Mouse (Mus musculus) skeletal muscle tissue, adult 2 months (tissue): ENCODE measurements around the gene Myl6b.
"Not testable (repeated sequence)": the region's sequence is repeated elsewhere in the genome, so short reads cannot be mapped to it uniquely, and the experiment has no call there.

Experiments used
- DNase-seq: peaks from one replicate; pipeline ENCODE4 v3.0.0-alpha.2; 2012; ENCODE audit warnings: low read depth, low spot score

Myl6b gene

DNA sequence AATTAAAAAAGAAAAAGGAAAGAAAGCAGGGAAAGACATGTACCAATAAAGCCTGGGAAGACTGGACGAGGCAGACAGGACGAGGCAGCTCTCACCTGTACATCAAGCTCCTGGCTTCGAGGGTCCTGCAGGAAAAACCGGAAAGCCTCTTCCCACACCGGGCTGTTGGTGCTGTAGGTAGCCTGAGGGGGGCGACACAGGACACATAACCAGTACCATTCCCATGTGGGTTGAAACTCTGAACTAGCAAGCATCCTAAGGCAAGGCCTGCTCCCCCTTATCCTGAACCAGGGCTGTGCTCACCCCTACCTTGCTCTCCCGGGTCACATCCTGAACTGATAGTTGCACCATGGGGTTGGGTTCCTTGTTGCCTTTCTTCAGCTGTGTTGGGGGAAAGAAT, 20.3 kb upstream of the Myl6b start:
- DNase-seq = no peak

GRCm38 (mm10) chr10:128516677-128517076, 18.2 kb upstream of the Myl6b start:
- DNase-seq = no peak

DNA sequence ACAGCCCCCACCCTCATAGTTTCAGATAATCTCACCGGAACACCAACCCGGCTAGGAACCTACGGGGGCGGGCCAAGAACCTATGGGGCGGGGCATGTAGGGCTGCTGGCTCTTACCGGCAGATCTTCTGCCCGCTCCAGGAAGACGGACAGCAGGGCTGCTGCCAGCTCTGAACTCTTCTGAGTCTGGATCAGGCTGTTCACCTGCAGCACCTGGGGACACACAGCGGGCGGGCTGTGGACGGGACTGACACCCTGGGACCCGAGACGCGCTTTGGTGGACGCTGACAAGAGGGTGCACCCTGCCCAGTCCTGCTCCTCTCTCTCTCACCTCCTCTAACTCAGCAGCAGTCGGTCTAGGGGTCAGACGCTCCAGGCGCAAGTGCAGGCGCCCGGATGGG, 17.5 kb upstream of the Myl6b start:
- DNase-seq = no peak

DNA sequence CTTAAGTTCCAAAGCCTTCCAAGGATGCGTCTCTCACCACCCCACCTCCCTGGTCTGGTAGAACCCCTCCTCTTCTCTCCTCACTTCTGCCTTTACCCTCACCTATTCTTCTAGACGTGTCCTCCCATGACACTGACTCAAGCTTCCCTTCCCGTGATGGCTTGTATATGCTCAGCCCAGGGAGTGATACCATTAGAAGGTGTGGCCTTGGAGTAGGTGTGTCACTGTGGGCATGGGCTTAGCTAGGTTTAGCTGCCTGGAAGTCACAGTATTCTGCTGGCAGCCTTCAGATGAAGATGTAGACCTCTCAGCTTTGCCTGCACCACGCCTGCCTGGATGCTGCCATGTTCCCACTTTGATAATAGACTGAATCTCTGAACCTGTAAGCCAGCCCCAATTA, 16.6 kb upstream of the Myl6b start:
- no peak for DNase-seq

DNA sequence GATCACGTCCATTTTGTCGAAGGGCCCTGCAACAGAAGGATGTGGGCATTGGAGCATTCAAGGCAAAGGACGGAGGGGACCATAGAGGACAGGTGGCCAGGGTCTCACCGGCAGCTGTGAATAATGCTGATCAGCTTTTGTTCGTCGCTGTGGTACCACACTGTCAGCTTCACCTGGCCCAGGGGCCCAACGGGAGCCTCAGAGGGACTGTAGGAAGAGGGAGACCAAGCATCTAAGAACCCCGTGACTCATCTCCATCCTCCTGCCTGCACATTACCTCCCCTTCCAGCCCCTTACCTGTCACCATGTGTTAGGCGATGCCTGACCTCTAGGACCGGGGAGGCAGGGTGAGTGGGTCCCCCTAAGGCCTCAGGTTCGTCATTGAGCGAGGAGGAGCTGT, 13.3 kb upstream of the Myl6b start:
- DNase-seq = no peak

DNA sequence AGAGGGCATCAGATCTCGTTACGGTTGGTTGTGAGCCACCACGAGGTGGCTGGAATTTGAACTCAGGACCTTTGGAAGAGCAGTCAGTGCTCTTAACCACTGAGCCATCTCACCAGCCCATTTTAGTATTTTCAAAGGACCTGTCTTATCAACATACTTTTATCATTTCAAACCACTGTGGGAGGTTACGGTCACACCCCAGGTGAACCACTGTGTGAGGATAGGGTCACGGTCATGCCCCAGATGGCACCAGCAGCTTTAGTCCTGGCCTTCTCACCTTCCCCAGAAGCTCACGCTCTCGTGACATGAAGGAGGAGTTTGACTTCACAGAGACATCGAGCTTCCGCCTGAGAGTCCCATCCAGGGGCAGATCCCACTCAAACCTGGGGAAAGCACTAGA, 12.7 kb upstream of the Myl6b start:
- DNase-seq = no peak

GRCm38 (mm10) chr10:128510301-128510700, 11.8 kb upstream of the Myl6b start:
- DNase-seq = no peak

DNA sequence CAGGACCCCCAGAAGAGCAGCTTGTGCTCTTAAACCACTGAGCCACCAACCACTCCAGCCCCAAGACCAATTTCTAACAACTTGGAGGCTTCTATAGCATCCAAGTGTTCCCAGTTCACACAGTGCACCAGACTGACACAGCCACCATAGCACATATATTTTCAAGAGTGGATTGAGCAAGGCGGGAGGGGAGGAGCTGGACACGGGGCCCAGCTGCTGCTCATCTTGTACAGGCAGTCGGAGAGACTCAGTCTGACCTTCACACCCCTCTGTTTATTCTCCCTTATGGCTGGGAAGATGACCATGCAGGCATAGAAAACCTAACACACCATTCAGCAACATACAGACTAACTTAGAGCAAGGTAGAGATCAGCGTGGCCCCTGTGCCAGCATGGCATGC, 11.3 kb upstream of the Myl6b start:
- no peak for DNase-seq

DNA sequence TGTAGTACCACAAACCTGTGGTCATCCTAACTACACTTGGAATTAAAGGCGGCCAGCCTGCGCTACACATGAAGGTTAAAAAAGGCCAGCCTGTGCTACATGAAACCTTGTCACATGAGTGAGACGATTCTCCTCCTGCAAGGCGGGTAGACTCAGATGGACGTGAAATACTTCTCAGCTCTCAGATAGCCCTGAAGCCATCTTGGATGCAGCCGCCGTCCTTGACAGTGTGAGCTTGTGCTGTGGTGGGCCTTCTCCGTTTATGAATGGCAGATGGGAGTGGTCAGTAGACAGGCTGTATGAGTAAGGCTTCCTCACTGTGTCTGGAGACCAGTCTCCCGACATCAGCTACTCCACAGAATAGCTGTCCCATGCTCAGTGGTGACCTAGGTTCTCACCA, 10.7 kb upstream of the Myl6b start:
- no peak for DNase-seq

DNA sequence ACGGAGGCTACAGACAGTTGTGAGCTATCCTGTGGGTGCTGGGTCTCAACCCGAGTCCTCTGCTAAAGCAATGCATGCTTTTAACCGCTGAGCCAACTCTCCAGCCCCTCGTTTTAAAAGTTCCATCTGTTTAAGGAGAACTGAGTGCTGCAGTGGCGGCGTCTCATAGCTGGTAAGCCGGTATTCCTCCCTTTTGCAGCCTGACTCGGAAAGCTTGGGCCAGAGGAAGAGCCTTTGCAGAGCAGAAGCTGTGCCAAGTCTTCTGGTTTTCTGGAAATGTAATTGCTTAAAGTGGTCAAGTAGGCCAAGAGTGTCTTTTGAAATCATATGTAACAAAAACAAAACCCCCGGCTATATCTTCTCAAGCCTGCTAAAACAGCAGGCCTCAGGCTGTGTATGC, 9.8 kb upstream of the Myl6b start:
- no peak for DNase-seq

GRCm38 (mm10) chr10:128505974-128506373, 7.5 kb upstream of the Myl6b start:
- DNase-seq = no peak

- DNase-seq = not testable (repeated sequence)
Observed at GRCm38 (mm10) chr10:128505371-128505667, 6.8 kb upstream of the Myl6b start.

- DNase-seq = no peak
Observed at GRCm38 (mm10) chr10:128504641-128505370, 6.3 kb upstream of the Myl6b start.

GRCm38 (mm10) chr10:128504012-128504411, 5.5 kb upstream of the Myl6b start:
- no peak for DNase-seq

GRCm38 (mm10) chr10:128503532-128503931, 5.0 kb upstream of the Myl6b start:
- no peak for DNase-seq

DNA sequence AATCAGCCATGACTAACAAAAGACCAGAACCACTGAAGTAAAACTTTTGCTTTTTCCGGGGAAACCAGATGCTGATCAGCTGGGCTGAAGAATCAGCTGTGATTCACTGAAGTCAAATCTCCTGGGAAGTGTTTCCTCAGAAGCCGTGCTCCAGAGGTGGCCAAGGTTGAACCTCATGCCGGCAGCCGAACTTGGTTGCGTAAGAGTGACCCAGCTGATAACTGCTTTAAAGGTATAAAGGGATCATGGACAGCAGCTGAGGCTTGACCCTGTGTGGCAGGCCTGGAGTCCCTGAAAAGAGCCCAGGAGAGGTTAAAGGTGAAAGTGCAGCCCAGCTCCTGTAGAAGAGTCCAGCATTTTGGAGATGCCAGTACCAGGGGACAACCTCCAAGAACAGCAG, 3.9 kb upstream of the Myl6b start:
- DNase-seq = peak; percentile 77

DNA sequence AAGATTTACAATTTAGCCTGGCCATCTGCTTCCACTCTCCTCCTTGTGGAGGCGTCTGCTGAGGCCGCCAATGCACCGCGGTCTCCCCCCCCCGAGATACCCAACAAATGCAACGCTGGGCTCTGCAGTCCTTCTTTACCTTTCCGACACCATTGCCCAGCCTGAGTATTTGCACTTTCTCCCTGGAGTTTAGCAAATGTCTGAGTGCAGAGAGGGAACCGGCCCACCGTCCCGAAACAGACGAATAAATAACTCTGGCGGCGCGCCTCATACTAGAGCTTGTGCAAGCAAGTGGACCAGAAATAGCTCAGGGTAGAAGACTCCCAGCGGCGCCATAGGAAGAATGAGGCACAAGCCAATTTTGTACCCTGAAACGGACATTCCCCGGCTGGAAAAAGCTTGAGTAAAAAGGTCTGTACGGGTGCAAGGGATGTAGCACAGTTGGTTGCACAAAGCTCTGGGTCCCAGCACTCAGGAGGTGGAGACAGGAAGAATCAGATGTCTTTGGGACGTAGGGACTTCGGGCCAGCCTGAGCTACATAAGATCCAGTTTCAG, 709 bp upstream of the Myl6b start:
- DNase-seq = peak; percentile 60

GRCm38 (mm10) chr10:128497134-128497737, 1.2 kb downstream of the Myl6b start:
- no peak for DNase-seq

- DNase-seq = no peak
Observed at GRCm38 (mm10) chr10:128496509-128497077, 1.9 kb downstream of the Myl6b start.

- no peak for DNase-seq
Observed at GRCm38 (mm10) chr10:128495903-128496302, 2.6 kb downstream of the Myl6b start.

GRCm38 (mm10) chr10:128495270-128495669, 3.2 kb downstream of the Myl6b start:
- no peak for DNase-seq

DNA sequence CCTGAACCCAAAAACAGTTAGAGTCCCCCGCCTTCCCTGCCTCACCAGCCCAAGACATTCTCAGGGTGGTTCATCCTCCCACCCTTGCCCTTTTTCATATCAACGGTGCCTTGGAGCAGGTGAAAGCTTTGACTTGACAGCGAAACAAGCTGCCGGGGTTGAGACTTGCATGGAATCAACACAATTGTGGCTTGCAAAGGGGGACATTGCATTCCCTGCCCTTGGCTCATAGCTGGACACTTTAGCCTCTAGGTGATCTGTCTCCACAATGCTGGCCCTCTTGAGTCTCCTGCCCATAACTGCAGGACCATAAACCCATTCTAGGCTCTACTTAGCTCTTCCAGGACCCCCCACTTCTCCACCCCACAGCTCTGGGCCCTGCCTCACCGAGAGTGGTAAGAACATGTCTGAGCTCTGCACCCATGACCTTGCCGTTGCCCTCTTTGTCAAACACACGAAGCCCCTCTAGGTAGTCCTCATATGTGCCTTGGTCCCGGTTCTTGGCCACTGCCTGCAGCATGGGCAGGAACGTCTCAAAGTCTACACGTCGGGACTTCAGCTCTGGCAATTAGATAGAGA, 3.7 kb downstream of the Myl6b start:
- DNase-seq = no peak
